Mouse (Mus musculus) heart, postnatal 4 days (tissue): Measurements from ENCODE around the gene Rhno1. TPM values are rescaled to one million over a fixed set of nuclear protein-coding genes. Genes with fewer than 3 reads are reported as not detected.

Experiments
- DNase-seq: peaks from one replicate; pipeline ENCODE4 v3.0.0; 2021
- total RNA-seq, 2 experiments: library from RNA; stranded (reverse); gene quantifications; 2 replicates each; pipeline ENCODE4 v1.2.3; 2021

Rhno1 gene
- total RNA-seq, 2 experiments from 2014 or later = 25.7 to 26.8 TPM

DNA sequence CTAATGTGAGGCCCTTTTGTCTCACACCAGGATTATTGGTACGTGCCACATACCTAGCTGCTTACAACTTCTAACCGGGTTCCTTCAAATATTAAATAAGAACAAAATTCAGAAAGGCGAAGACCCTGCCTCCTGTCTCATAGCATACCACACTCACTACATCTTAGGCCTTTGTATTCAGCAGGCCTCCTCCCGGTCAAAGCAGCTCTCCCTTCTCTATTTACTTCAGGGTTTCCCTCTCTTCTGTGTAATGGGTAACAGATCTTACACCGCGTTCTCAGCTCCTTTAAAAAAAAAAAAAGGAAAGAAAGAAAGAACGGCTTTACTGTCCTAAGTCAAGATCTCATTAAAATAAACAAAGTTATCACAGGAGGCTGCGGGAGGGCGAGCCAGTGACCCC, 810 bp downstream of the Rhno1 start:
- DNase-seq = no peak

DNA sequence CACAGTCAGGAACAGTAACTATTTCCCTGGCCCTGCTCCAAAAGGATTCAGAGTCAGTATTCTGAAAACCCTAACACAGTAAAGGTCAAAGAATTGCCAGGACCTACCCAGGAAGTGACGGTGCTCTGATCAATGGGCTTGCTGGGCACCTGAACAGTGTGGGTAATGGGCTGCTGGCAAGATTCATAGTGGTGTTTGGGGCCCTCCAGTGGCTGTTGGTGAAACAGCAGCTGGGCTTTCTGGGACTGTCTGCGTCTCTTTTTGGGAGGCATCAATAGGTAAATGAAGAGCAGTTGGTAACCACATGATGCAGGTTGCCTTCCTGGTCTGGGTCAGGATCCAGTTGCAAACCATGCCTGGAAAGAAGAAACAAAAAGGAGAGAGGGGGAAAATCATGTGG, 3.7 kb downstream of the Rhno1 start:
- DNase-seq = peak; percentile 76

DNA sequence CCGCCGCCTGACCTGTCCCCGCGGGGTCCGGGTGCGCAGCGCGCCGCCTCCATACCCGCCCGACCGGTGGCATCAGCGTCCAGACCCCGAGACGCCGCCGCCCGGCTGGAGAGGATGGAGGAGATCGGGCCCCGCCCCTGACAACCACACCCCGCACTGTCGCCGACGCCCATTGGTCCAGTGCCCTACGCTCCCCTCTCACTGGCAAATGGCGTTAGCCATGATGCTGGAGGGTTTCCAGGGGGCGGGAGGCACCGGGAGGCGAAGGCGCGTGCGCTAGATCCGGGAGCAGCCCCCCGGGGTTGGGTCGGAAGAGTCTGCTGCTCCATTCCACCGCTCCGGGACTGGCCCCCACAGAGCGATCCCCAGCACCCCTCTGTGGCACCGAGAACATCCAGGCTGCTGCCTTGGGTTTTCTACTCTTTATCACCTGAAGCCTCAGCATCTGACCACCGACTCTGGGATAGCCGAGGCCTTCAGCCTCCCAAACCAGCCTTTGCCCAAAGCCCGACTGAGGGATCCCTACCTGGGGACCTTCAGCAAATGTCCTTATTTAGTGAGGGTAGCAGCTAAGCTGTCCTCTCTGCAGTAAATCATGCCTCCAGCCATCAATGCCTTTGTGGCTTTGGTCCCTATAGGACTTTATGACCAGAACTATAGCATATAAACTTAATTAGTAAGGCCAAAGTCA, 6.8 kb downstream of the Rhno1 start, which contains the start of gene Tulp3:
TSS of gene Tulp3 (minus strand) at position 126 of the 691 bp plus-strand sequence.
- DNase-seq = peak; percentile 98

DNA sequence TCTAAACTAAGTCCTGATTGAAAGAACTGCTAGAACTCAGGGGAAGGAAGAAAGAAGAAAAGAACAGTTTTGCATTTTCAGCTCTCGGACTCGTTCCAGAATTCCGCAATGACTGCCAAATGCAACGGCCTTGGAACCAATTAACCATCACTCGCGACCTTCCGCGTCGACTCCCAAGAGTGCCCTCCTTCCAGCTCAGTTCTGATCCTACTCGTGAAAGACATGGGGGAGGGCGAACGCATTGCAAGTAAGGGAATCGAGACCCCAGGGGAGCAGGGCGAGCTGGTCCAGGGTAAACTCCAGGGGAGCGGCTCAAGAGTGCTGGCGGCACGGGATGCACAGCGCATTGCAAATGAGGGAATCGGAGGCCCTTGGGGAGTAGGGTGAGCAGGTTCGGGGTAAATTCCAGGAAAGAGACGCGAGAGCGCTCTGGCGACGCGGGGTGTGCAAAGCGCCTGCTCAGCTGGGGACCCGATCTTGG, 7.5 kb downstream of the Rhno1 start:
- peak; percentile 55 for DNase-seq

DNA sequence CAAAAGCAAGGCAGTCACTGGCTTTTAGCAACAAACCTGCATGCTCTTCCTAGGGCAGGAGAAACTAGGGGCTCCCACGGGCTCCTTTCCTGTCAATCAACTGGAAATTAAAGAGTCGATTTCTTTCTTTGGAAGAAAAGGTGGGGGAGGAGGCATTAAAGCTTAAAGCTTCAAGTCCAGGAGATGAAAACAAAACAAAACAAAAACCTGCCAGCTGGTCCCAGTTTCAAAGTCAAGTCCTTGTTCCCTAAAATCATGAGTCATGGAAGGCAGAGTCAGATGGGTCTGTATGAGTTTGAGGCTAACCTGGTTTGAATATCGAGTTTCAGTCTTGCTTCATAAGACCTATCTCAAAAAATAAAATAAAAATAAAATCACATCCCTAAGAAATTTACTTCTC, 8.6 kb downstream of the Rhno1 start:
- no peak for DNase-seq

DNA sequence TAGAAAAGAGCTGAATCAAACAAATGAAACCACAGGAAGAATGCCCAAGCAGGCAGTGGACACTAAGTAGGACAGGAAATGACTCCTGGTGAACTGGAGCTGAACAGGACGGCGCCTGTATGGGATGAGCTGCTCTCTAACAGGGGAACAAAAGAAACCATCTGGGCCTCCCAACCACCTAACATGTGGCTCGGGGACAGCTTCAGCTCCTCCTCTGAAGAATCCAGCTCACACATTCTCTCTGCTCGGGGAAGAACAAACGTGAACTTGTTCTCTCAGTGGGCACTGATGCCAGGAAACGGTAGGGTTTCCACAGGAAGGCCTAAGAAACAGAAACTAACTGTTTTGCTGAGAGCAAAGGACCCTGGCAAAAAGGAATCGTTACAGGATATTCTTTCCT, 13.0 kb downstream of the Rhno1 start:
- DNase-seq = no peak

DNA sequence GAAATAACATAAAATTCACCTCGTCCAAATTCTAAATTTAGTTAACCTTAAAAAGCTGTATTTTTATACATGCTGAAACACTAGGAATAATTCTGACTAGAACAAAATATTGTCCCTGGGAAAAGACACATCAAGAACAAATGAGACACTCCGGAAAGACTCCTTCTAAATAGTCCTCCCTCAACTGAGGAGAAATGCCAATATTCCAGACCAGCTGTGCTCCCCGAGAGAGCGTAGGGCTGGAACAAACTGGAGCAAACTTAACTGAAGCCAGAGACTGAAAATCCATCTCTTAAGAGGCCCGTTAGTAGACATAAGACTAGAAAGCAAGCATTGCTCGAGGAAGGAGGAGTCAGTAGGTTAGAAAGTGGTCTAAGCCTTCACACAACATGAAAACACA, 15.9 kb downstream of the Rhno1 start:
- no peak for DNase-seq

DNA sequence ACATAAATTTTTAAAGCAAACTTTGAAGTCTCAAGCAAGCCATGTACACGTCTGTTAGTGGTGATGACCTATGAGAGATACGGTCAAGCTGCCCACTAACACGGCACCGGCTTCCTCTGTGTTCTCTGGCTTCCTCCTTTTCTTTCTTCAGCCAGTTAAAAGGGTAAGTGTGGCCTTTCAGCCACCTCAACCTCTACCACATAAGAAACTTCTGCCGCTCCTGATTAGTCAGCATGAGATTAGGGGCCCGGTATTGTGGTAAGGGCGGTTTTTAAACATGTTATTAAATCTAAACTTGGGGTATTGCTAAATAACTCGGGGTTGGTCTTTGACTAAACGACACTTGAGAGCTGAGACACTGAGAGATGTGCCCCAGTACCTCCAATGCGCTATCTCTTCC, 17.1 kb downstream of the Rhno1 start:
- no peak for DNase-seq

DNA sequence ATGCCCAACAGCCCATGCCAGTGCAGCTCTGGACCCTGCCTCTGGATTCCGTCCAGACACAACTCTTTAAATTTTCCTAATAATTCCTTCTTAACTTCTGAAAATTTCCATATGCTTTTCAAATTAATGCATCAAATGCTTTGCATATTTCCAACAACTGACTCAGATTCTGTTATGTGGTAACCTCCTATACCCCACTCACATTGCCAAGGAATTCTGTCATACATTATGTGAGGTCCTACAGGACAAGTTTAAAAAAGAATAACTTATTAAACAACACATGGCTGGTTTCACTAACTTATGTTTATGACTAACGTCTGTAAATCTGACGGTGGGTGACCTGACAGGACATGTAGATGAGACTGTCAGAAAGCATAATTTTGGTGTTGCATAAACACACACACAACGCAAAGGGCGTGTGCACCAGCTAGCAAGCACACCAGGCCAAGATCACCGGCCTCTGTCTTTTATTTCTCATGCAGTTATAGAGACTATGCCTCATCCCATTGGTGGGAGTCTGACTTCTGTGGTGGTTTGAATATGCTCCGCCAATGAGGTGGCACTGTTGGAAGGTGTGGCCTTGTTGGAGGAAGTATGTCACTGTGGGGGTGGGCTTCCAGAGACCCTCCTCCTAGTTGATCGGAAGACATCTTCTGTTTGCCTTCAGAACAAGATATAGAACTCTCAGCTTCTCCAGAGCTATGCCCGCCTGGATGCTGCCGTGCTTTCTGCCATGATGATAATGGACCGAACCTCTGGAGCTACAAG, 20.6 kb downstream of the Rhno1 start:
- DNase-seq = no peak

DNA sequence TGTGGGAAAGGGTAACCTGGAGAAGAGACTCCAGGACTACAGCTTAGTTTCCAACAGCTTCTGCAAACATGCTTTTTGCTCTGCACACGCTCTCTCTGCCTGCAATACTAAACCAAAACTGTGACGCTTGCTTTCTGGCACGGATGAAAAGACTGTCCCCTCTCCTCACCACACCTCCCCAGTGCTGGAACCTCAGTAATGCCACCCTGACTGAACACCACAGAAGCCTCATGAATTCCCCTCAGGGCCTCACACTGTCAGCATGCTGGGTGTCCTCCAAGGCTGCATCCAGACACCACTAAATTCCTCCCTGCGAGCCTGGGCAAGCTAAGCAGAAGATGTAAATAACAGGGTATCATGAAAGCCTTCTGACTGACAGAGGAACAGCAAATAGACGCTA, 23.8 kb downstream of the Rhno1 start:
- DNase-seq = no peak

DNA sequence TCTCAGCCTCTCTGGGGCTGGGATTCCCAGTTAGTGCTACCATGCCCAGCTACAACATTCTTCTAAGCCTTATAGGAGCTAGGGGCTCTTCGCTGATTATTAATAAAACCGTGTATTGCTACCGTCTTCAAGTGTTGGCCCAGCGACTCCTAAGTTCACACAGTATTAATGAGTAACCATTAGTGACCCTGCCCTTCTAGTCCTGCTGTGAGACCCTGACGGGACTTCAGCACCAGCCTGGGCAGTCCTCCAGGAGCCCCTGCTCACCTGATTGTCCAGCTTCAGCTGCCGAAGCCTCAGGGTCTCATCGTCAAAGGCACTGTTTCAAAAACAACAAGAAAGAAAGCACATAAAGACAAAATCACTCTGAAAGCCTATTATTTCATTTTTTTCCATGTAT, 25.2 kb downstream of the Rhno1 start:
- DNase-seq = no peak

DNA sequence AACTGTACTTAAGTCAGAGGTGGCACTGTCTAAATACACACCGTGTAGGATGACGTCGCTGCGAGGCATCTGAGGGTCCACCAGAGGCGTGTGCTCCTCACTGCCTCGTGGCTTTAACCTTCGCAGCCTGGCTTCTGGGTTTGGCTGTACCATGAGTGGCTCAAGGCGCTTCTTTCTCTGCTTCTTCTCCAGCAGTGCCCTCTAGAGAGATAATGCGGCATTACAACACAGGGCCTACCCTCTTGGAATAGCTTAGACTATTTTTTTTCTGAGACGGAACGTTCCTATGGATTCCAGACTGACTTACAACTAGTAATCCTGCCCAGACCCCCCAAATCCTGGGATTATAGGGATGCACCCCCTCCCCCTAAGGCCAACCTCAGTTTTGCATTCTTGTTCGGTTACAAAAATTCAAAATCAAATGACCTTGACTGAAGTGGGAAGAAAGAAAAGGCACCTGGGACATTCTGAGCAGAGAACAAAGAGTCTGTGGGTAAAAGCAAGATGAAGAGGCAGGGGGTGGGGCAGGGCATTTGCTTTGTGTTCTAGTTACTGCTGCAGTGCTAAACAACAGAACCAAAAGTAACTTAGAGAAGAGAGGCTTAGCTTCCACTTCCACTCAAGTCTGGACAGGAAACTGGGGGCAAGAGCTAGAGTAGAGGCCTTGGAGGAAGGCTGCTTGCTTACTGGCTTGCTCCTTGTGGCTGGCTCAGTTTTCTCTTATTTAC, 28.1 kb downstream of the Rhno1 start:
- DNase-seq = peak; percentile 88

DNA sequence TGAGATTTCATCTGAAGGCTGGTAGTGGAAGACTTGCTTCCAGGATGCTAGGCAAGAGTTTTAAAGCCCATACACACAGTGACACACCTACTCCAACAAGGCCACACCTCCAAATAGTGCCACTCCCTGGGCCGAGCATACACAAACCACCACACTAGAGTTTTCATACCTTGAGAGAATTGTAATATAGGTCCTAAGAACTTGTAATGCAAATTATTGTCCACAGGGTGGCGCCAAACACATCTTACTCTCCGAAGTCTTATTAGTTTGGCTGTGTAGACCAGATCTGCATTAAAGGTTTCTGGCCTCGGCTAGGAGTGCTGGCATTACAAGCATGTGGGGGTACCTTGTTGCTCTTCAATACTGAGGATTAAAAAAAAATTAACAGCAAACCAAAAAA, 44.4 kb downstream of the Rhno1 start:
- DNase-seq = peak; percentile 62

DNA sequence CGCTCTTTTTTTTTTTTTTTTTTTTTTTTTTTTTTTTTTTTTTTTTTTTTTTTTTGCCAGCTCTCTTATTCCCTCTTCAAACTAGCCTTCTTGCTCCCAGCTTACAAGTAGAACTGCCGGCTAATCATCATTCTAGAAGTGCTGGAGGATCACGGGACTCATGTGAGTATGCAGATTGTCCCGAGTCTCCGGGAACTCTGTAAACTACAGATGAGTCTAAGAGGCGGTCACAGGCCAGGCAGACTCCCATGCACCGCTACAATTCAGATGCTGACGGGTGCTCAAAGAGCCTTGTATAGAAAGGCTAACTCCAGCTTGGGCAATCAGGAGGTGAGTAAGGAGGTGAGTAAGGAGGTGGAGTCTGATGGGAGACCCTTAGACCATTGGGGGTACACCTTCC, 47.1 kb downstream of the Rhno1 start:
- DNase-seq = no peak

DNA sequence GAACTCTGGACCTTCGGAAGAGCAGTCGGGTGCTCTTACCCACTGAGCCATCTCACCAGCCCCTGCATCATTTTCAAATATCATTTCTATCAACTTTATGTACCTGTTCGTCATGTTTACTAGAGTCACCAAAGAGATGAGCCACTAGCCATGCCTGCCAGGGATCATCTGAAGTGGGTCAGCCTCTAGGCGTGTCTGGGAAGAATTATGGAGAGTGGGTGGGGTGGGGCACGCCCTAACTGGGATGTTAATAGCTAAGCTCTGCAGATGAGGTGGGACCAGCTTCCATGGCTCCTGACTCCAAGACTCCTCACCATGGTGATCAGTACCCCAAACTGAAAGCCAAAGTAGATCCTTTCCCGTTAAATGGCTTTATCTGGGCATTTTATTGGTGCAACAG, 47.9 kb downstream of the Rhno1 start:
- no peak for DNase-seq

DNA sequence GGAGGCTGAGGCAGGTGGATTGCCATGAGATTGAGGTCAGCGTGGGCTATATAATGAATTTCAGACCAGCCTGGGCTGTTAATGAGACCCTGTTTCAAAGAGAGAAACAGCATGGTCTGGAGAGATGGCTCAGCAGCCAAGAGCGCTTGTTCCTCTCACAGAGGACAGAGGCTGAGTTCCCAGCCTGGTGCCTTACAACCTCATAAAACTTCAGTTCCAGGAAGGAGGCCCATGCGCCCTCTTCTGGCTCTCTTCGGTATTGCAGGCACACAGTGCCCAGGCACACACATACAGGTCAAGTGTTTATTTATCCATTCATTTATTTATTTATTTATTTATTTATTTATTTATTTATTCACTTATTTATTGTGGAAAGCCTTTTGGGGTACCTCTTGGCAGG, 54.4 kb downstream of the Rhno1 start:
- DNase-seq = peak; percentile 77

Other genes with a start within 250 kb of the Rhno1 start
- gene Tspan9, start 219.3 kb downstream of the Rhno1 start, total RNA-seq = 100 to 1,000 TPM; 216 TPM
- gene Tead4, start 62.1 kb downstream of the Rhno1 start, total RNA-seq = 1 to 10 TPM; 6.2 to 6.9 TPM
- gene Tulp3, start 7.1 kb downstream of the Rhno1 start, total RNA-seq = 10 to 100 TPM; 10.9 to 11.4 TPM
- 10 to 100 TPM; 42.0 to 48.9 TPM for gene Foxm1, start 56 bp upstream of the Rhno1 start, total RNA-seq
- not detected for gene Tex52, start 12.5 kb upstream of the Rhno1 start, total RNA-seq
- not detected for gene Gm44596, start 12.6 kb upstream of the Rhno1 start, total RNA-seq
- gene Nrip2, start 36.4 kb upstream of the Rhno1 start, total RNA-seq = 1 to 10 TPM; 1.5 to 1.8 TPM
- 10 to 100 TPM; 27.8 to 34.2 TPM for gene Itfg2, start 62.0 kb upstream of the Rhno1 start, total RNA-seq
- gene Fkbp4, start 75.8 kb upstream of the Rhno1 start, total RNA-seq = 100 to 1,000 TPM; 199 to 200 TPM
- 1 to 10 TPM; 1.1 to 2.9 TPM for gene Pzp, start 163.8 kb upstream of the Rhno1 start, total RNA-seq
- gene A2ml1, start 218.7 kb upstream of the Rhno1 start, total RNA-seq = under 1 TPM in 1 of 2 experiments, not detected in 1; 0.11 TPM